Mouse (Mus musculus): Measurements from ENCODE around the gene Kif1bp. TPM values are rescaled to one million over a fixed set of nuclear protein-coding genes. Genes with fewer than 3 reads are reported as not detected.
"Not testable (repeated sequence)": the region's sequence is repeated elsewhere in the genome, so short reads cannot be mapped to it uniquely, and the experiment has no call there.

Gene Kif1bp
- polyA plus RNA-seq (2012): 1.2 and 1.3 TPM in 2 replicates

- peak within 1 kb of the TSS; percentile 73 for H3K4me3 ChIP-seq (replicated peaks)
- no peaks in the 10 kb centered on the region for H3K9me3 ChIP-seq (ENCODE audit: control insufficient read depth, low read length)
- H3K4me1 ChIP-seq (ENCODE audit: control insufficient read depth): peaks cover 28% of the 10 kb centered on the region
- H3K27me3 ChIP-seq (ENCODE audit: control insufficient read depth): no peaks in the 10 kb centered on the region
- TF ChIP-seq TAL1 (IDR thresholded peaks at IDR 0.05; ENCODE audit: low read length) (no peak), GATA1 (IDR thresholded peaks at IDR 0.05; ENCODE audit: low read length) (no peak)
- peaks cover 65% of the 10 kb centered on the region for H3K36me3 ChIP-seq (ENCODE audit: control insufficient read depth)
Observed at GRCm38 (mm10) chr10:62578338-62579100, at the start of gene Kif1bp. Gene Kif1bp, minus strand, starts transcription at chr10:62578457.

GRCm38 (mm10) chr10:62604161-62604560 lies 25.9 kb upstream of the Kif1bp start:
- H3K27me3 ChIP-seq (ENCODE audit: control insufficient read depth): no peaks in the 10 kb centered on the region
- no peak overlapping the region for H3K4me3 ChIP-seq (replicated peaks)
- H3K36me3 ChIP-seq (ENCODE audit: control insufficient read depth): peaks cover 5% of the 10 kb centered on the region
- H3K4me1 ChIP-seq (ENCODE audit: control insufficient read depth): peaks cover 36% of the 10 kb centered on the region
- TF ChIP-seq GATA1 (IDR thresholded peaks at IDR 0.05; ENCODE audit: low read length) (no peak), TAL1 (IDR thresholded peaks at IDR 0.05; ENCODE audit: low read length) (no peak)
- H3K9me3 ChIP-seq (ENCODE audit: control insufficient read depth, low read length): no peaks in the 10 kb centered on the region

DNA sequence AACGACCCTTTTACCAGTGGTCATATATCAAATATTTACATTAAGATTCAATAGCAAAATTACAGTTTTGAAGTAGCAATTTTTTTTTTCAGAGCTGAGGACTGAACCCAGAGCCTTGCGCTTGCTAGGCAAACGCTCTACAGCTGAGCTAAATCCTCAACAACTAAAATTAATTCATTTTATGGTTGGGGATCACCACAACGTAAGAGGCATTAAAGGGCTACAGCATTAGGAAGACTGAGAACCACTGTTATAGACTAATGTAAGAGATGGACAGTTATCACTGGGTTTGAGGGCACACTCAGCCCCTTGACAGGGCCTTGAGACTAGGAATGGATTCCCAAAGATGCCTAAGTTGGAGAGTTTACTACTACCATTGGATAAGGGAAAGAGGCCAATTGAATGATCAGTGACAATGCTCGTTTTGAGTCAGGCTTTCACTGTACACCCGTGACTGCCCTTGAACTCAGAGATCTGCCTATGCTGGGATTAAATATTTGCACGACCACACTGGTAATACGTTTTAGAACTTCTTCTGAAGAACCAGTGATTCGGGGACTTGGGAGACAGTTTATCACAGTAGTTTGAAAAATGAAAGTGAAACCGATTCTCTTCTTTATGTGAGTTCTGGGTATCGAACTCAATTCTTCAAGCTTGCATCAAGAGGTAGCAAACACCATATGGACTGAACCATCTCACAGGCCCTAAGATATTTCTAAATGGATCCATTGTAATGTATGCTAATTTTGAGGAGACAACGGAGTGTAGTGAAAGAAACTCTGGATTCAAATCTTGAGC lies 25.2 kb upstream of the Kif1bp start:
- H3K4me3 ChIP-seq (replicated peaks): peak overlapping the region; percentile 95
- peaks cover 39% of the 10 kb centered on the region for H3K4me1 ChIP-seq (ENCODE audit: control insufficient read depth)
- peaks cover 10% of the 10 kb centered on the region for H3K36me3 ChIP-seq (ENCODE audit: control insufficient read depth)
- no peaks in the 10 kb centered on the region for H3K27me3 ChIP-seq (ENCODE audit: control insufficient read depth)
- TF ChIP-seq GATA1 (IDR thresholded peaks at IDR 0.05; ENCODE audit: low read length) (no peak), TAL1 (IDR thresholded peaks at IDR 0.05; ENCODE audit: low read length) (no peak)
- H3K9me3 ChIP-seq (ENCODE audit: control insufficient read depth, low read length): no peaks in the 10 kb centered on the region

DNA sequence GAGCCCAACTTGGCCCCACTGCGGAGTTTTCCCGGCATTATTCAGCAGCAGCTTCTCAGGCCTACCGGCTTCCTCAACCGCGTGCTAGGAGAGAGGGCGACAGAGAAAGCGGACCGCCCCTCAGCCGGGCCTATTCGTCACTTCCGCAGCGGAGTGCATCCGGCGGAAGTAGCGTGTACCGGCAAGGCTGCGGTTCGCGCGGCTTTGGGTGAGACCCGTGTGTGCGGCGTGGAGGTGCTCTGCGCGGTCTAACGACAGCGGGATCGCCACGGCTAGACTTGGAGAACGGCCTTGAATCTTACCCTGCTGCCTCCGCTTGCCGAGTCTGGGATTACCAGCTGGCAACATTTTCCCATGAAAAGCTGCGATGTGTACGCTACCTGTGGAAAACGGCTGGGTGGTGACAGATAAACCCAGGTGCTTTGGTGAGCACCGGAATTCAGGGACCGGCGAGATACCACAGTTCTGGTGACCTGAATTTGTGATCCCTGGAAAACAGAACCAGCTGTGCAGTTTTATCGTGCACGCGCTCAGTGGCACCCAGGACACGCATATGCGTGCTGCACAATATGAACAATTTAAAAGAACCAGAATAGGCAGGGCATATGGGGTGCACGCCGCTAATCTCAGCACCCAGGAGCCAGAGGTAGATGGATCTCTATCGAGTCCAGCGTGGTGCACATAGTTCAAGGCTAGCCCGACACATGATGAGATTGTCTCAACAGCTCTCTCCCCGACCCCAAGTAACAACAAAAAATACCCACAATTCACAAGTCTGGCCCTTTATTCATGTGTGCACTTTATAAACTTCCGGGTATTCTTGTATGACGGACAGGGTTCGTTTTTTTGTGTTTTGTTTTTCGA lies 24.2 kb upstream of the Kif1bp start, which contains the start of gene Ddx21:
TSS of gene Ddx21 (minus strand) at position 105 of the 864 bp plus-strand sequence.
- peak within 1 kb of the TSS; percentile 95 for H3K4me3 ChIP-seq (replicated peaks)
- H3K36me3 ChIP-seq (ENCODE audit: control insufficient read depth): peaks cover 20% of the 10 kb centered on the region
- H3K27me3 ChIP-seq (ENCODE audit: control insufficient read depth): no peaks in the 10 kb centered on the region
- peaks cover 47% of the 10 kb centered on the region for H3K4me1 ChIP-seq (ENCODE audit: control insufficient read depth)
- no peaks in the 10 kb centered on the region for H3K9me3 ChIP-seq (ENCODE audit: control insufficient read depth, low read length)
- no peak for TF ChIP-seq TAL1 (IDR thresholded peaks at IDR 0.05; ENCODE audit: low read length)
- TF ChIP-seq GATA1 (IDR thresholded peaks at IDR 0.05; ENCODE audit: low read length): no peak

- TF ChIP-seq TAL1 (IDR thresholded peaks at IDR 0.05; ENCODE audit: low read length) (no peak), GATA1 (IDR thresholded peaks at IDR 0.05; ENCODE audit: low read length) (no peak)
- peaks cover 26% of the 10 kb centered on the region for H3K36me3 ChIP-seq (ENCODE audit: control insufficient read depth)
- peaks cover 50% of the 10 kb centered on the region for H3K4me1 ChIP-seq (ENCODE audit: control insufficient read depth)
- H3K9me3 ChIP-seq (ENCODE audit: control insufficient read depth, low read length): no peaks in the 10 kb centered on the region
- H3K4me3 ChIP-seq (replicated peaks): peak overlapping the region; percentile 95
- no peaks in the 10 kb centered on the region for H3K27me3 ChIP-seq (ENCODE audit: control insufficient read depth)
Observed at GRCm38 (mm10) chr10:62601833-62602176, 23.5 kb upstream of the Kif1bp start.

DNA sequence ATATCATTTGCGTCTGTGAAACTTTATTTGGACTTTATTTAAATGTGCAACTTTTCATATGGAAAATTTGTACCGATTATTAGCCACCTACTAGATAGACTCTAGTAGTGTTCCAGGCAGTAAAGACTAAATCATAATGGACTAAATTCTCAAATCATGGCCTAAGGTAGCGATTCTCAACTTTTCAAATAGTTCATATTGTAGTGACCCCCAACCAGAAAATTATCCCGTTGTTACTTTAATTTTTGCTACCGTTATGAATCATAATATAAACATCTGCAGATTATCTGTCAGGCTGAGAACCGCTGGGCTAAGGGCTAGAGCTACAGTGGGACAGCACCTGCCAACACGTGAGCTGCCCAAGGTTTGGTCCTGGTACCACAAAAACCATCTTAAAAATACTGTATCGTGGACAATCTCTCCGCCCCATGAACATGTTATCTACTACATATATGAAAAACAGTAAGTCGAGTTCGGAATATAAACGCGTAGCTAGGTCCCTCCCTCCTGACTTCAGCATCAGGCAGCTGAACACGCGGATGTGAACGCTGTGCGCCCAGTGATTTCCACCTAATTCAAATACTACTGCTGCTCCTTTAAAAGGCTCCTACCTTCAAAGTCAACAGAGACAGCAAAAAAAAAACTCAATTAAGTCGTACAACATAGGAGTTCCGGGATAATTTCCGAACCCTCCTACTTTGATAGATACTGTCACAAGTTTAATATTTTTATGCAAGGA lies 23.0 kb upstream of the Kif1bp start:
- H3K9me3 ChIP-seq (ENCODE audit: control insufficient read depth, low read length): no peaks in the 10 kb centered on the region
- H3K4me3 ChIP-seq (replicated peaks): peak overlapping the region; percentile 95
- TF ChIP-seq TAL1 (IDR thresholded peaks at IDR 0.05; ENCODE audit: low read length) (no peak), GATA1 (IDR thresholded peaks at IDR 0.05; ENCODE audit: low read length) (no peak)
- H3K36me3 ChIP-seq (ENCODE audit: control insufficient read depth): peaks cover 29% of the 10 kb centered on the region
- no peaks in the 10 kb centered on the region for H3K27me3 ChIP-seq (ENCODE audit: control insufficient read depth)
- H3K4me1 ChIP-seq (ENCODE audit: control insufficient read depth): peaks cover 51% of the 10 kb centered on the region

- no peaks in the 10 kb centered on the region for H3K27me3 ChIP-seq (ENCODE audit: control insufficient read depth)
- H3K9me3 ChIP-seq (ENCODE audit: control insufficient read depth, low read length): no peaks in the 10 kb centered on the region
- TF ChIP-seq TAL1 (IDR thresholded peaks at IDR 0.05; ENCODE audit: low read length) (no peak), GATA1 (IDR thresholded peaks at IDR 0.05; ENCODE audit: low read length) (no peak)
- peak overlapping the region; percentile 30 for H3K4me3 ChIP-seq (replicated peaks)
- peaks cover 40% of the 10 kb centered on the region for H3K36me3 ChIP-seq (ENCODE audit: control insufficient read depth)
- H3K4me1 ChIP-seq (ENCODE audit: control insufficient read depth): peaks cover 51% of the 10 kb centered on the region
Observed at GRCm38 (mm10) chr10:62600056-62600455, 21.8 kb upstream of the Kif1bp start.

DNA sequence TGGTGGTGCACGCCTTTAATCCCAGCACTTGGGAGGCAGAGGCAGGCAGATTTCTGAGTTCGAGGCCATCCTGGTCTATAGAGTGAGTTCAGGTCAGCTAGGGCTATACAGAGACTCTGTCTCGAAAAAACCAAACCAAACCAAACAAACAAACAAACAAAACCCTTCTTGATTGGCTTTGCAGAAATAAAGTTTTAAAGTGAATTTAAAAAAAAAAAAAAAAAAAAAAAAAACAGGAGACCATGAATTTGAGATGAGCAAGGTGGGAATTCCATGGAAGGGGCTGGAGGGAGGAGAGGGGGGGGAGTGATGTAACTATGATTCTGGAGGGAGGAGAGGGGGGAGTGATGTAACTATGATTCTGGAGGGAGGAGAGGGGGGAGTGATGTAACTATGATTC lies 21.1 kb upstream of the Kif1bp start:
- Histone ChIP-seq H3K4me1 (ENCODE audit: control insufficient read depth) (peaks cover 51% of the 10 kb centered on the region), H3K36me3 (ENCODE audit: control insufficient read depth) (peaks cover 48% of the 10 kb centered on the region)
- H3K9me3 ChIP-seq (ENCODE audit: control insufficient read depth, low read length); H3K27me3 ChIP-seq (ENCODE audit: control insufficient read depth); H3K4me3 ChIP-seq (replicated peaks): not testable (repeated sequence)
